Mouse (Mus musculus) midbrain, embryonic 16.5 days (tissue): ENCODE measurements at regions not wholly inside any gene's neighbourhood (a gene's known extent, or its start where the extent isn't known, plus 50 kb on each side); places are given as distances from the start of the nearest gene placed in this dataset.
A peak's percentile ranks its signal among the peaks of the same experiment; 100 is the strongest.

Experiments used
- ATAC-seq: fragments of 200-750 bp; cut with Nextera tagmentation; 2 replicates; pipeline ENCODE4 v1.8.0; 2017; ENCODE audit warnings: moderate TSS enrichment
- H3K27ac ChIP-seq: fragments of 300-500 bp; sonication (generic); 2 replicates; pipeline ENCODE4 v1.5.1; 2014; ENCODE audit warnings: mild to moderate bottlenecking, low read length, mixed read lengths
- H3K27me3 ChIP-seq: fragments of 300-500 bp; sonication (generic); 2 replicates; pipeline ENCODE4 v1.6.1; 2014; ENCODE audit warnings: low read depth, low read length, mixed read lengths; ENCODE audit not compliant: control insufficient read depth, insufficient read depth
- H3K36me3 ChIP-seq: fragments of 300-500 bp; sonication (generic); 2 replicates; pipeline ENCODE4 v1.6.1; 2014; ENCODE audit warnings: mild to moderate bottlenecking, low read length, moderate library complexity, mixed read lengths; ENCODE audit not compliant: control insufficient read depth, insufficient read depth
- H3K4me1 ChIP-seq: fragments of 300-500 bp; sonication (generic); 2 replicates; pipeline ENCODE4 v1.6.1; 2014; ENCODE audit warnings: mild to moderate bottlenecking, low read length, mixed read lengths; ENCODE audit not compliant: control insufficient read depth, insufficient read depth
- H3K4me2 ChIP-seq: fragments of 300-500 bp; sonication (generic); 2 replicates; pipeline ENCODE4 v1.6.1; 2014; ENCODE audit warnings: mild to moderate bottlenecking, low read length, mixed read lengths
- H3K4me3 ChIP-seq: fragments of 300-500 bp; sonication (generic); 2 replicates; pipeline ENCODE4 v1.5.1; 2014; ENCODE audit warnings: low read depth, mild to moderate bottlenecking, low read length, moderate library complexity, mixed read lengths
- H3K9ac ChIP-seq: fragments of 300-500 bp; sonication (generic); 2 replicates; pipeline ENCODE4 v1.6.1; 2014; ENCODE audit warnings: low read depth, low read length, mixed read lengths
- H3K9me3 ChIP-seq: fragments of 300-500 bp; sonication (generic); replicated peaks from 2 replicates; pipeline ENCODE4 v1.6.1; 2014; ENCODE audit warnings: mild to moderate bottlenecking, low read length, mixed read lengths; ENCODE audit not compliant: control insufficient read depth, poor library complexity, severe bottlenecking
- WGBS: fragments of 180-500 bp; shearing (Covaris S2); extraction: QIAGEN DNeasy Blood & Tissue Kit; methylation state at CpG from one replicate; pipeline ENCODE4 v1.1.7; 2014; 5-methylcytosine and 5-hydroxymethylcytosine counted together

DNA sequence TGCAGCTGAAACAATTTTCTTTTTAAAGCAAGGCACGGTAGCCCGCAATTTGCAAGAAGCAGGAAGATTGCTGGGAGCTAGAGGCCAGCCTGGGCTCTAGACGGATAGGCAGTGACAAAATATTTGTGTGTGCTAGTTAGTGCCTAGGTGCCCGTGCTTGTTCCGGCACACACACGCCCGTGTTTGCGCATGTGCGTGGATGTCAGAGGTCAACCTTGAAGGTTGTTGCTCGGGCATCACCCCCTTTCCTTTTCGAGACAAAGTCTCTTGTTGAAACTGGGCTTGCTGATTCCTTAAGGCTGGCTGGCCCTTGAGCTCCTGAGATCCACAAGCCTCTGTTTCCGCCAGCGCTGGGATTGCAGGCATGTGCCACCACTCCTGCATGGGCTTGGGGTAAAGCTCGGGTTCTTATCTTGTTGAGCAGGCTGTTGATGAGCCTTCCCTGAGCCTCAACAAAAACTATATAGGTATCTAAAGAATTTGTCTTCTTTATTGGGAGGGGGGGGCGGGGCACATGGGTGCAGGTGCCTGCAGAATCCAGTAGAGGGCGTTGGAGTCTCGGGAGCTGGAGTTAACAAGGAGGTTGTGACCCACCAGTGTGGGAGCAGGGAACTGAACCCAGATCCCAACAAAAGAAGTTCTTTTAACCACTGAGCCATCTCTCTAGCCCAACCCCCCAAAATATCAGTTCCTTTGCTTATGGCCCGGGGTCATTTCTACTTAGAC is 149.5 kb upstream of the Lhx5 start:
- WGBS: 38% methylated on average over 18 of the region's 18 CpGs
- ATAC-seq: no peak
- H3K4me3 ChIP-seq: no peak overlapping the region
- H3K4me1 ChIP-seq: peaks cover 27% of the 10 kb centered on the region
- no peak overlapping the region for H3K9ac ChIP-seq
- H3K4me2 ChIP-seq: peak overlapping the region; percentile 1; the same call in 1 of the 2 replicates
- no peaks in the 10 kb centered on the region for H3K36me3 ChIP-seq
- H3K27ac ChIP-seq: peak overlapping the region; percentile 66; the same call in 1 of the 2 replicates
- H3K27me3 ChIP-seq: 0 out of 2 replicates have a peak, but pooled peaks cover 5% of the 10 kb centered on the region
- no peaks in the 10 kb centered on the region for H3K9me3 ChIP-seq

DNA sequence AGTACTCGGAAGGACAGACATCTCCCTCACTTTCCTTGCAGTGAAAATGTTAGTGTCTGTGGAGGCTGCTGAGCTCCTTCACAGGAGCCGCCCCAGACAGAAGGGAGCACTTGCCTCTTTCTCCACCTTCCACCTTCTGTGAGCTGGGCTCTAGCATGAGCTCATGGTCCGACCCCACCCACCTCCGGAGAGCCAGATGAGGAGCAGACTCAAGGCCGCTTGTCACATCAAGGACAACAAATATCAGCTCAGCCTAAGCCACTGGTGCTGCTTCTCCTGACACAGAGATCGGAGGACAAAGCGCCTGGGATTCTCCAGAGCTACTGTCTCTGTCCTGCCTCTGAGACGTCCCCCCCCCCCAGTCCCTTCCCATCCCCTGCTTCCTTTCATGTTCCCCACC is 146.9 kb upstream of the Lhx5 start:
- no peak overlapping the region for H3K4me3 ChIP-seq
- no peaks in the 10 kb centered on the region for H3K27me3 ChIP-seq
- H3K9me3 ChIP-seq: no peaks in the 10 kb centered on the region
- H3K36me3 ChIP-seq: no peaks in the 10 kb centered on the region
- peak overlapping the region; percentile 39 for H3K27ac ChIP-seq
- no peak for ATAC-seq
- no peak overlapping the region for H3K9ac ChIP-seq
- 34% methylated on average over 7 of the region's 8 CpGs for WGBS
- no peak overlapping the region for H3K4me2 ChIP-seq
- peaks cover 35% of the 10 kb centered on the region for H3K4me1 ChIP-seq

DNA sequence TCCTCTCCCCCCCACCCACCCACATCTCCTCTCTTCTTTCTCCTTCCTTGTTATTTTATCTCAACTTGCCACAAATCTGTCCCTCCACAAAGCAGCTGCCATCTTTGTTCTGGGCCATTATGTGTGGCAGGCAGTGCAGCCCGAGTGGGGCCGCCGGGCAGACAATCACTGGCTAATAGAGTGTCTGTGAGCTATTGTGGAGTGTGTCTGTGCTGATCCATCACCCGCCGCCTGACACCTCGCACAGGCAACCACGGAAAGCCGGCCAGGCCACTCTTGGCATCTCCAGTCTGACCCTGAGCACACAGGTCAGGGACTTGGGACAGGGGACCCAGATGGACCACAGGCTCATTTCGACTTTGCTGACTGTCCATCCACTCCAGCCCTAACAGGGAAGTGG is 146.5 kb upstream of the Lhx5 start:
- Histone ChIP-seq H3K27me3 (no peaks in the 10 kb centered on the region), H3K27ac (peak overlapping the region; percentile 67), H3K9me3 (no peaks in the 10 kb centered on the region), H3K4me3 (no peak overlapping the region), H3K36me3 (no peaks in the 10 kb centered on the region), H3K9ac (no peak overlapping the region), H3K4me2 (no peak overlapping the region), H3K4me1 (peaks cover 31% of the 10 kb centered on the region)
- 15% methylated on average over 9 of the region's 9 CpGs for WGBS
- ATAC-seq: no peak

DNA sequence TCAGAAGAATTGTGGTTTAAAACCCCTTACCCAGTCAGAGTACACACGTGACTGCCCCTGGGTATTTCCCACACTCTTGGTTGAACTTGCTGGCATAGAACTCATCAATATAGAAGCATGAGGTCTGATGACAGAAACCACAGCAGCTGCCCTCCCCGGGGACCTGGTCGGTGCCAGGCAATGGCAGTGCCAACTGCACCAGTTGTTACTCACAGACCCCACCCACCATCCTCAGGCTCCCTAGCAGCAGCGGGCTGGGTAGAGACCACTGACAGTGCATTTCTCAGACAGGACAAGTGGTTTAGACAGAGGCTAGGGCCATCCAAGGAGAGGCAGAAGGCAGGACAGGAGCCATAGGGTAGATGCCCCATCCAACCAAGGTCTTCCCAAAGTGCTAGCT is 144.7 kb upstream of the Lhx5 start:
- H3K9me3 ChIP-seq: no peaks in the 10 kb centered on the region
- H3K4me3 ChIP-seq: no peak overlapping the region
- no peak overlapping the region for H3K9ac ChIP-seq
- H3K27me3 ChIP-seq: no peaks in the 10 kb centered on the region
- H3K4me1 ChIP-seq: peaks cover 14% of the 10 kb centered on the region
- H3K36me3 ChIP-seq: no peaks in the 10 kb centered on the region
- WGBS: 72% methylated on average over 4 of the region's 4 CpGs
- H3K27ac ChIP-seq: peak overlapping the region; percentile 40; the same call in 1 of the 2 replicates
- ATAC-seq: no peak
- no peak overlapping the region for H3K4me2 ChIP-seq

DNA sequence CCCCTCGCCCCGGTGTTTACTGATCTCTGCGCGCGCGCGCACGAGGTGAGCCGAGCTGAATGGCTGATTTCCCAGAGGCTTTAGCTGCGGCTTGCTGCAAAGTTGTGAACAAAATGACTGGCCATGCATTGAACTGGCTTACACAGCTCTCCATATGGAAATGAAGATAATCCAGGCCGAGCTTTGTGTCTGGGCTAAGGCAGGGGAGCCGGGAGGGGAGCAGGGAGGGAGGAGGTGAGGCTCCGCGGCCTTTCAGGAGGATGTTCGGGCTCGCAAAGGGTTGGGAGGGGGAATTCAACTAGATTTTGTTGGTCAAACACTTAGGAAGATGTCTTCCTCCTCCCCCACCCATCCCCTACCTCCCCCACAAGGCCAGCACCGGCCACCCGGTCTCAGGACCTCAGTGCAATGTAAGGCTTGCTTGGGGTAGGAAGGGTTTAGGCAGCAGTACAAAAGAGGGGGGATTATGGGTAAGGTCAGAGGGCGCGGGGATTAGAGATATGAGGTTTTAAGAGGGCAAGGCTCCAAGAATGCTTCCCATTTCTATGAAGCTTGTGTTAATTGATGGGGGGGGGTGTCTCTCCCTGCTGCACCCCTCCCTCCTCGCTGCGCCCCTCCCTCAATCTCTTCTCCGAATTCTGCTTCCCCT is 143.3 kb upstream of the Lhx5 start:
- no peak overlapping the region for H3K4me3 ChIP-seq
- H3K27ac ChIP-seq: peak overlapping the region; percentile 50
- peak; percentile 80; the same call in 1 of the 2 replicates for ATAC-seq
- H3K9ac ChIP-seq: no peak overlapping the region
- H3K4me1 ChIP-seq: peaks cover 11% of the 10 kb centered on the region
- H3K36me3 ChIP-seq: no peaks in the 10 kb centered on the region
- peak overlapping the region; percentile 40 for H3K4me2 ChIP-seq
- under 1% methylated on average over 23 of the region's 23 CpGs for WGBS
- H3K9me3 ChIP-seq: no peaks in the 10 kb centered on the region
- H3K27me3 ChIP-seq: no peaks in the 10 kb centered on the region

DNA sequence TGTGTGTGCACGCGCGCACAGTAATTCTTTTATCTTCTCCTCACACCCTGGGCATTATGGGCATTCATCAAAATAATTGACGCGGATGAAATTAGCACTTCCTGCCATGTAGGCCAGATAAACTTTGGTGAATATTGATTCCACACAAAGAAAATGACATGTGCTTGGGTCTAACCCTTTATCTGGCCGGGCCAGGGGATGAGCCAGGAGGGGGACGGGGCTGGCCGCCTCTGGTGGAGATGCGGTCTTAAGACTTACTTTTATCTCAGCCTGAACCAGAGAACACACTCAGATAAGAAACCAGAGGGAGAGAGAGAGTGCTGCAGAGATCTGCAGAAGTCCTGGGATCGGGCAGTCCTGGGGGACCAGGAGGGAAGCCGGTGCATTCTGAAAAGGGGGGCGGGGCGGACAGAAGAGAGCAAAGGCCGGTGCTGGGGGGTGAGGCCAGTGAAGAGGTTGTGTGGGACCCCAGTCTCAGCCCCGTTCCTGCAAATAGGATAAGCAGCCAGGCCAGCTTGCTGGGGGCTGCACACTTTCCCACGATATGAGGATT is 136.9 kb upstream of the Lhx5 start:
- H3K36me3 ChIP-seq: no peaks in the 10 kb centered on the region
- 31% methylated on average over 15 of the region's 16 CpGs for WGBS
- H3K4me1 ChIP-seq: peaks cover 9% of the 10 kb centered on the region
- no peaks in the 10 kb centered on the region for H3K9me3 ChIP-seq
- H3K27ac ChIP-seq: peak overlapping the region; percentile 42; the same call in 1 of the 2 replicates
- no peak overlapping the region for H3K4me3 ChIP-seq
- H3K27me3 ChIP-seq: no peaks in the 10 kb centered on the region
- 0 out of 2 replicates have a peak, but pooled peaks have one; percentile 27 for ATAC-seq
- 0 out of 2 replicates have a peak overlapping the region, but pooled peaks have one; percentile 26 for H3K9ac ChIP-seq
- H3K4me2 ChIP-seq: no peak overlapping the region

DNA sequence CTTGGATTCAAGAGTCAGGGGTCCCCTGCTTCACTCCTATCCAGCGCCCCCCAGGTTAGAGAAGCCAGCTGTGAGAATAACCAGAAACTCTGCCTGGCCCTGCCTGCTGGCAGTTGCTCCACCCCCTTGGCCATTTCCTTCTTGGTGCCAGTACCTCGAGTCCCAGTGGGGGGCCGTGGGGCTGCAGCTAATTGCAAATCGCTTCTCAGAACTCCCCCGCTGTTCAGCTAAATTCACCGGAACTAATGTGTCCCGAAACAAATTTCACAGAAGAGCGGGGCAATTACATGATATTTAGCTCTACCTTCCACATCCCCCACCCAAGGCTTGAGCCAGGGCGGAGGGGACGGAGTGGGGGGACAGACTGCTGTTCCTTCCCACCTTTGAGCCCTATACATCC is 134.3 kb upstream of the Lhx5 start:
- WGBS: 9% methylated on average over 10 of the region's 10 CpGs
- Histone ChIP-seq H3K27ac (no peak overlapping the region), H3K4me3 (no peak overlapping the region), H3K9me3 (no peaks in the 10 kb centered on the region), H3K27me3 (peaks cover 3% of the 10 kb centered on the region; the same call in 1 of the 2 replicates), H3K9ac (no peak overlapping the region), H3K4me2 (no peak overlapping the region), H3K36me3 (no peaks in the 10 kb centered on the region), H3K4me1 (peaks cover 23% of the 10 kb centered on the region)
- no peak for ATAC-seq

DNA sequence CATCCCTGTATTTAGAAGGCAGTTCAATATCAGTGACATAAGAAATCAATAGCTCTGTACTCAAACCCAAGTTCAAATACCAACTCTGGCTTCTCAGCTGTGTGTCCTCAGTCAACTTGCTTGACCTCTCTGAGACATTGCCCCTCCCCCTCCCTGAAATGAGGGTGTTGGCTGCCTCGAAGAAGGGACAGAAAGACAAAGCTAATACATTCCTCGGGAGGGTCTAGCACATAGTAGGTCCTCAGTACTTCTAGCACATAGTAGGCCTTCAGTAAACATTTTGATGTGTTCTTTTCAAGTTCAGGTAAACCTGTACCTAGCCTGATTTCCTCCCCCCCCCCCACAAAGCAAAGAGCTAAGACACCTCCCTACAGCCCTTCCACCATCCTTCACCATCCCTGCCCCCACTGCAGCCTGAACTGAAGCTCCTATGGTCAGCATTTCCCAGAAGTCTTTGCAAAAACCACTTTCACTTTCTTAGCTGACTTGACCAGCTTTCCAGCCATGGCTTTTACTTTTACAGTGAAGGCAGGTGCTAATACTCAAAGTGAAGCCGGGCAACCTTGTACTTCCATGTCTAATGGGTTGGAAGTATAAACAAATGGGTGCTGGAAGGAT is 133.7 kb upstream of the Lhx5 start:
- H3K4me2 ChIP-seq: no peak overlapping the region
- H3K27me3 ChIP-seq: peaks cover 3% of the 10 kb centered on the region; the same call in 1 of the 2 replicates
- ATAC-seq: no peak
- WGBS: 51% methylated on average over 3 of the region's 3 CpGs
- H3K36me3 ChIP-seq: no peaks in the 10 kb centered on the region
- no peak overlapping the region for H3K9ac ChIP-seq
- no peak overlapping the region for H3K4me3 ChIP-seq
- H3K27ac ChIP-seq: no peak overlapping the region
- peaks cover 28% of the 10 kb centered on the region for H3K4me1 ChIP-seq
- H3K9me3 ChIP-seq: no peaks in the 10 kb centered on the region
